8 mouse cellular contexts compared by ENCODE assay signal in genomic region chr2:33746471-33746870, GRCm38 (mm10).
DNase-seq lines count a peak whose midpoint lies in the region; ATAC-seq lines count a peak whose summit lies in the region.

No protein-coding gene starts in this region.

- H3K4me1 ChIP-seq in heart, embryonic 11.5 days (ENCODE audit: control insufficient read depth, insufficient read depth, low read length): no peaks in the 10 kb centered on the region
- H3K4me1 ChIP-seq in hindbrain, embryonic 16.5 days (ENCODE audit: control insufficient read depth, insufficient read depth, low read depth, low read length): peaks cover 24% of the 10 kb centered on the region
- no peaks in the 10 kb centered on the region for H3K4me1 ChIP-seq in midbrain, embryonic 11.5 days (ENCODE audit: control insufficient read depth, insufficient read depth, low read length)

- 10% methylated on average over 5 of the region's 5 CpGs for WGBS in heart, embryonic 11.5 days (ENCODE audit: insufficient replicate concordance)
- 6% methylated on average over 5 of the region's 5 CpGs for WGBS in hindbrain, embryonic 16.5 days
- 12% methylated on average over 5 of the region's 5 CpGs for WGBS in midbrain, embryonic 11.5 days

- no peak overlapping the region for H3K27ac ChIP-seq in heart, embryonic 11.5 days (ENCODE audit: low read depth, low read length)
- H3K27ac ChIP-seq in hindbrain, embryonic 16.5 days (ENCODE audit: low read depth, low read length): peak overlapping the region; percentile 68
- H3K27ac ChIP-seq in midbrain, embryonic 11.5 days (ENCODE audit: low read depth, low read length): no peak overlapping the region

- no peak overlapping the region for H3K4me2 ChIP-seq in heart, embryonic 11.5 days
- H3K4me2 ChIP-seq in hindbrain, embryonic 16.5 days (ENCODE audit: low read length): no peak overlapping the region
- no peak overlapping the region for H3K4me2 ChIP-seq in midbrain, embryonic 11.5 days

- H3K36me3 ChIP-seq in heart, embryonic 11.5 days (ENCODE audit: control insufficient read depth, insufficient read depth, low read length): no peaks in the 10 kb centered on the region
- peaks cover 8% of the 10 kb centered on the region for H3K36me3 ChIP-seq in hindbrain, embryonic 16.5 days (ENCODE audit: control insufficient read depth, insufficient read depth, low read length)
- peaks cover 6% of the 10 kb centered on the region; the same call in 1 of the 2 replicates for H3K36me3 ChIP-seq in midbrain, embryonic 11.5 days (ENCODE audit: control insufficient read depth, insufficient read depth, low read length)

- no peak overlapping the region for H3K9ac ChIP-seq in heart, embryonic 11.5 days (ENCODE audit: low read depth, low read length)
- no peak overlapping the region for H3K9ac ChIP-seq in hindbrain, embryonic 16.5 days (ENCODE audit: low read depth, low read length)
- H3K9ac ChIP-seq in midbrain, embryonic 11.5 days (ENCODE audit: low read length): no peak overlapping the region

- no peak for ATAC-seq in heart, embryonic 11.5 days (replicated peaks; ENCODE audit: insufficient number of reproducible peaks, low FRiP score, low TSS enrichment)
- peak; percentile 68 for ATAC-seq in hindbrain, embryonic 16.5 days
- ATAC-seq in midbrain, embryonic 11.5 days (ENCODE audit: low FRiP score): no peak

- no peaks in the 10 kb centered on the region for H3K27me3 ChIP-seq in heart, embryonic 11.5 days (ENCODE audit: control insufficient read depth, insufficient read depth, low read length)
- no peaks in the 10 kb centered on the region for H3K27me3 ChIP-seq in hindbrain, embryonic 16.5 days (replicated peaks; ENCODE audit: control insufficient read depth, insufficient read depth, low read length)
- no peaks in the 10 kb centered on the region for H3K27me3 ChIP-seq in midbrain, embryonic 11.5 days (ENCODE audit: control insufficient read depth, insufficient read depth, low read length)

- H3K9me3 ChIP-seq in heart, embryonic 11.5 days (replicated peaks; ENCODE audit: control insufficient read depth, low read length): no peaks in the 10 kb centered on the region
- no peaks in the 10 kb centered on the region for H3K9me3 ChIP-seq in hindbrain, embryonic 16.5 days (ENCODE audit: control insufficient read depth, low read length)
- no peaks in the 10 kb centered on the region for H3K9me3 ChIP-seq in midbrain, embryonic 11.5 days (ENCODE audit: control insufficient read depth, low read length)

- DNase-seq in heart, adult 18-20 months: peak; percentile 70 to 90
- peak; percentile 79 for DNase-seq in cerebellum, adult 9-11 months
- peak; percentile 51 to 96 for DNase-seq in frontal cortex, adult 2 months (ENCODE audit: extremely low spot score in 1 of 2, low spot score in 1 of 2)
- peak; percentile 87 for DNase-seq in left cerebral cortex, adult 18-20 months (ENCODE audit: low spot score in 2 of 2)
- peak; percentile 99 for DNase-seq in midbrain, embryonic 11.5 days (ENCODE audit: low spot score, missing footprints)
- DNase-seq in right cerebral cortex, postnatal 4 days: peak; percentile 78

- H3K4me3 ChIP-seq in heart, embryonic 11.5 days (ENCODE audit: low read depth, low read length): no peak overlapping the region
- H3K4me3 ChIP-seq in hindbrain, embryonic 16.5 days (ENCODE audit: low read length): no peak overlapping the region
- no peak overlapping the region for H3K4me3 ChIP-seq in midbrain, embryonic 11.5 days (ENCODE audit: low read depth, low read length)
